Mouse (Mus musculus) naive thymus-derived CD4-positive, alpha-beta T cell, adult 5 months (primary cell): ENCODE results near the gene Tmem128. TPM values are rescaled to one million over a fixed set of nuclear protein-coding genes. Genes with fewer than 3 reads are reported as not detected.

ENCODE experiments used
- polyA plus RNA-seq: library from polyadenylated mRNA; unstranded; fragments of 100-300 nt; shearing (Covaris generic); gene quantifications from one replicate; pipeline ENCODE4 v1.2.1, GENCODE M21; 2017

Tmem128 gene
- polyA plus RNA-seq, result 117 TPM

DNA sequence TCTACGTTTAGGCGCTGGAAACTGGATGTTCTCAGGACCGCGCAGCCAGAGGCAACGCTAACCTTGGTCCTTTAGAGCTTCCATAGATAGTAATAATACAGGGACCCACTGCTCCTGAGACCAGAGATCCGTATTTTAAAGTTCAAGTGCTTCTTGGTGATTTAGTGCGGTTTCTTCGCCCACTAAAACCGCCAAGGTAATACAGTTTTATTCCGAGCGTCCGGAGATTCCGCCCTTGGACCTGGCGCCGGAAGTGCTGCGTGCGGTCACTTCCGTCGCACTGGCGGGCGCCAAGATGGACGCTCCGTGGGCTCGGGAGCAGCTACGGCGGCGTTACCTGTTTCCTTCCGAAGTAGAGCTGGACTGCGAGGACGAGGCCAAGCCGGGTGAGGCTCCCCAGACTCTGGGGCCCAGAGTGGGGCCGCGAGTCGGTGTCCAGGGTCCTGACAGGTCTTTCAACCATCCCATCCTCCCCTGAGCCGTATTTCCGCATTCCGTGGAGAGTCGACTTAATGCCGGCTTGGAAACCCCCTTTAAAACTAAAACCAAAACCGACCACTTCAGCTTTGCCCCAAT lies at the start of gene Tmem128:
Tmem128 (plus strand) TSS at position 79 of the 576 bp plus-strand sequence.

DNA sequence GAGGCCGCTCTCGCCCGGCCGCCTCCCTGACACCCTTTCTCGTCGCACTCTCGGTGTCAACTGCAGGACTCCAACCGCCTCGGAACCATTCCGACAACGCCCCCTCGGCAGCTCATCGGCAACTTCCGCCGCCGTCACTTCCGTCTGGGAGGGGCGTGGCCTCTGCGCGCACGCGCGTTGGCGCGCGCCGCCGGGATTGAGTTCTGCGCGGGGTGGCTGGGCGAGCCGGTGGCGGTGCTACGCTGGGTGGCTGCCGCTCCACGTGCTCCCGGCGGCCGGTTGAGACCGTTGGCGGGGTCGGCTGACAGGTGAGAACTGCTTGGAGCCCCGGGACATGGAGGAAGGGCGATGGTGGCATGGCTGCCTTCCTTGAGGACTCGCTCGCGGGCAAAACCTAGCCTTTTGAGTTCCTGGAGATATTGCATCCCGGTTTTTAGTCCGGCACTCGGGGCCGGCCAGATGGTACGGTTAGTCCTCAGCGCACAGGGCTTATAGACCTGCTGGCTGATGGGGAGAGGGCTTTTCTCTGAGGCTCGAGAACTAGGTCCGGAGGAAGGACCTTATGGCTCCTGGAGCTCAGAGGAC lies 39.6 kb upstream of the Tmem128 start, which contains the start of the genes Zbtb49 and Lyar:
Zbtb49 (minus strand) TSS at position 130 of the 585 bp plus-strand sequence.
Lyar (plus strand) TSS at position 143 of the 585 bp plus-strand sequence.

DNA sequence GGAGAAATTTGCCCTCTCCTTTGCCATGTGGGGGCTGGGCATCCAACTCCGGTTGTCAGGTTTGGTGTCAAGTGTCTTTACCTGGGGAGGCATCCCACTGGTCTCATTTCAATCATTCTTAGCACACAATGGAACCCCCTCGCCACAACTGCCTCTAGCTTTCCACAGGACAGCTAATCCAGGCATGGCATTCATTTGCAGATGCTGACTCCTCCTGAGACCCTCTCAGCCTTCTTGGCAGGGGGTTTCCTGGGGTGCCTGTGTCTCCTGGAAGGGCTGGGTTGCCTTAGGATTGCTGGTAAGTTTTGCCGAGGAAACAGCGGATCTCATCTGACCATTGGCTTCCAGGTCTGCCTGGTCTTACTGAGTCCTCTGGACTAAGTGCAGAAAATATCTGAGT lies 15.8 kb downstream of the Tmem128 start, which contains the start of gene Otop1:
Otop1 (plus strand) TSS at position 202 of the 400 bp plus-strand sequence.

Other genes with a start within 250 kb of the Tmem128 start
- gene Stx18, start 221.4 kb upstream of the Tmem128 start, polyA plus RNA-seq, result 28.4 TPM
- not detected for gene Nsg1, start 100.3 kb upstream of the Tmem128 start, polyA plus RNA-seq
- 19.6 TPM for gene Zbtb49, start 39.7 kb upstream of the Tmem128 start, polyA plus RNA-seq
- gene Lyar, start 39.7 kb upstream of the Tmem128 start, polyA plus RNA-seq, result 56.8 TPM
- gene Otop1, start 15.8 kb downstream of the Tmem128 start, polyA plus RNA-seq, result not detected
- not detected for gene Drd5, start 59.2 kb downstream of the Tmem128 start, polyA plus RNA-seq
- gene Slc2a9, start 243.0 kb downstream of the Tmem128 start, polyA plus RNA-seq, result 7.0 TPM